Mouse (Mus musculus): ENCODE measurements at regions not wholly inside any gene's neighbourhood (a gene's known extent, or its start where the extent isn't known, plus 50 kb on each side); places are given as distances from the start of the nearest gene placed in this dataset.

DNA sequence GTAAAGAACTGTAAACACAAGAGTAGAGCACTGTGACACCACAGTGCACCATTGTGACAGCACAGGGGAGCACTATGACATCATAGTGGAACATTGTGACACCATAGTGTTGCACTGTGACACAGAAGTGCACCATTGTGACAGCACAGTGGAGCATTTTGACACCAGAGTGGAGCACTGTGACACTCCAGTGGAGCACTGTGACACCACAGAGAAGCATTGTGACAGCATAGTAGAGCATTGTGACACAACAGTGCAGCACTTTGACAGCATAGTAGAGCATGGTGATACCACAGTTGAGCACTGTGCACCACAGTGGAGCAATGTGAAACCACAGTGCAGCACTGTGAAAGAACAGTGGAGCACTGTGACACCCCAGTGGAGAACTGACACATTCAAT lies 2750.4 kb upstream of the Gm8797 start:
- ATAC-seq, result no peak

DNA sequence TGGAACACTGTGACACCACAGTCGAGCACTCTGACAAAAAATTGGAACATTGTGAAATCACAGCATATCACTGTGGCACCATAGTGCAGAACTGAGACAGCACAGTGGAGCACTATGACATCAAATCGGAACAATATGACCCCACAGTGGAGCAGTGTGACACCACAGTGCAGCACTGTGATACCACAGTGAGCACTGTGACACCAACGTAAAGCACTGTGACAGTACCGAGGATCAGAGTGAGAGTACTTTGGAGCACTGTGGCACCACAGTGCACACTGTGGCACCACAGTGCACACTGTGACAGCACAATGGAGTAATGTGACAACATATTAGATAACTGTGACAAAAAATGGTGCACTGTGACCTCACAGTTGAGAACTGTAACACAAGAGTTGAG lies 2749.4 kb upstream of the Gm8797 start:
- H3K4me2 ChIP-seq (ENCODE audit: low read length), result no peak overlapping the region
- H3K27ac ChIP-seq (ENCODE audit: low read length), result no peak overlapping the region
- no peaks in the 10 kb centered on the region for H3K27me3 ChIP-seq (ENCODE audit: control insufficient read depth, insufficient read depth, low read depth, low read length)
- no peak overlapping the region for H3K9ac ChIP-seq (ENCODE audit: low read depth, low read length)
- H3K4me1 ChIP-seq (ENCODE audit: control insufficient read depth, insufficient read depth, low read length), result no peaks in the 10 kb centered on the region
- no peak overlapping the region for H3K4me3 ChIP-seq (ENCODE audit: low read depth, low read length)
- WGBS, result 73% methylated on average over 4 of the region's 4 CpGs
- ATAC-seq, result no peak
- no peaks in the 10 kb centered on the region for H3K36me3 ChIP-seq (ENCODE audit: control insufficient read depth, insufficient read depth, low read length)
- H3K9me3 ChIP-seq (replicated peaks; ENCODE audit: control insufficient read depth, low read length, poor library complexity, severe bottlenecking), result peaks cover 26% of the 10 kb centered on the region

More for the DNA sequence above, 2750.4 kb upstream of the Gm8797 start:
- Histone ChIP-seq H3K27ac (ENCODE audit: low read length) (no peak overlapping the region), H3K4me2 (ENCODE audit: low read length) (no peak overlapping the region), H3K36me3 (ENCODE audit: control insufficient read depth, insufficient read depth, low read length) (no peaks in the 10 kb centered on the region), H3K9me3 (replicated peaks; ENCODE audit: control insufficient read depth, low read length, poor library complexity, severe bottlenecking) (peaks cover 26% of the 10 kb centered on the region), H3K9ac (ENCODE audit: low read depth, low read length) (no peak overlapping the region), H3K27me3 (ENCODE audit: control insufficient read depth, insufficient read depth, low read depth, low read length) (no peaks in the 10 kb centered on the region), H3K4me3 (ENCODE audit: low read depth, low read length) (no peak overlapping the region), H3K4me1 (ENCODE audit: control insufficient read depth, insufficient read depth, low read length) (no peaks in the 10 kb centered on the region)

DNA sequence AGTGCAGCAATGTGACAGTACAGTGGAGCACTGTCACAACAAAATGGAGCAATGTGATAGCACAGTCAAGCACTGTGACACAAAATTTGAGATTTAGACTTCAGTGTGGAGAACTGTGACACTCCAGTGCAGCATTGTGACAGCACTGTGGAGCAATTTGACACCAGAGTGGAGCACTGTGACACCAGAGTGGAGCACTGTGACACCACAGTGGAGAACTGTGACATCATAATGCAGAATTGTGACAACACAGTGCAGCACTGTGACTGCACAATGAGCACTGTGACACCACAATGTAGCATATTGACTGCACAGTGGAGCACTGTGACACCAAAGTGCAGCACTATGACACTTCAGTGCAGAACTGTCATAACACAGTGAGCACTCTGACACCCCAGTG lies 2749.0 kb upstream of the Gm8797 start:
- peak; percentile 68; the same call in 1 of the 2 replicates for ATAC-seq
- no peak overlapping the region for H3K27ac ChIP-seq (ENCODE audit: low read length)
- no peaks in the 10 kb centered on the region for H3K27me3 ChIP-seq (ENCODE audit: control insufficient read depth, insufficient read depth, low read depth, low read length)
- no peaks in the 10 kb centered on the region for H3K36me3 ChIP-seq (ENCODE audit: control insufficient read depth, insufficient read depth, low read length)
- no peaks in the 10 kb centered on the region for H3K4me1 ChIP-seq (ENCODE audit: control insufficient read depth, insufficient read depth, low read length)
- no peak overlapping the region for H3K4me3 ChIP-seq (ENCODE audit: low read depth, low read length)
- H3K9me3 ChIP-seq (replicated peaks; ENCODE audit: control insufficient read depth, low read length, poor library complexity, severe bottlenecking), result peaks cover 26% of the 10 kb centered on the region
- no peak overlapping the region for H3K9ac ChIP-seq (ENCODE audit: low read depth, low read length)
- no peak overlapping the region for H3K4me2 ChIP-seq (ENCODE audit: low read length)

DNA sequence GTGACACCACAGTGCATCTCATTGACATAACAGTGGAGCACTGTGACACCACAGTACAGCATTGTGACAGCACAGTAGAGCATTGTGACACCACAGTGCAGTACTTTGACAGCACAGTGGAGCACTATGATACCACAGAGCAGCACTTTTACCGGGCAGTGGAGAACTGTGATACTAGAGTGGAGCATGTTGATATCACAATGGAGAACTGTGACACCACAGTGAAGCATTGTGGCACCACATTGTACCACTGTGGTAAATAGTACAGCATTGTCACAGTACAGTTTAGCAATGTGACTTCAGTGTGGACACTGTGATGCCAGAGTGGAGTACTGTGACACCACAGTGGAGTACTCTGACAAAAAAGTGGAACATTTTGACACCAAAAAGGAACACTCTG lies 2747.2 kb upstream of the Gm8797 start:
- ATAC-seq, result no peak
- Histone ChIP-seq H3K4me2 (ENCODE audit: low read length) (no peak overlapping the region), H3K36me3 (ENCODE audit: control insufficient read depth, insufficient read depth, low read length) (no peaks in the 10 kb centered on the region), H3K4me1 (ENCODE audit: control insufficient read depth, insufficient read depth, low read length) (no peaks in the 10 kb centered on the region), H3K9ac (ENCODE audit: low read depth, low read length) (no peak overlapping the region), H3K9me3 (replicated peaks; ENCODE audit: control insufficient read depth, low read length, poor library complexity, severe bottlenecking) (peaks cover 28% of the 10 kb centered on the region), H3K4me3 (ENCODE audit: low read depth, low read length) (no peak overlapping the region), H3K27me3 (ENCODE audit: control insufficient read depth, insufficient read depth, low read depth, low read length) (no peaks in the 10 kb centered on the region), H3K27ac (ENCODE audit: low read length) (no peak overlapping the region)
- WGBS, result 77% methylated on average over 1 of the region's 1 CpGs

DNA sequence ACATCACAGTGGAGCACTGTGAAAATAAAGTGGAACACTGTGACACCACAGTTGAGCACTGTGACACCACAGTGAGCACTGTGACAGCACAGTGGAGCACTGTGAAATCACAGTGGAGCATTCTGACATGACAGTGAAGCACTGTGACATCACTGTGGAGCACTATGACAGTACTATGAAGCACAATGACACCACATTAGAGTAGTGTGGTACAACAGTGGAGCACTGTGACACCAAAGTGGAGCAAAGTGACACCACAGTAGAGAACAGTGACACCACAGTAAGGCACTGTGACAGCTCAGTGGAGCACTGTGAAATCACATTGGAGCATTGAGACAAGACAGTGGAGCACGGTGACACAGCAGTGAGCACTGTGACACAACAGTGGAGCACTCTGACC lies 2739.5 kb upstream of the Gm8797 start:
- 59% methylated on average over 1 of the region's 1 CpGs for WGBS

DNA sequence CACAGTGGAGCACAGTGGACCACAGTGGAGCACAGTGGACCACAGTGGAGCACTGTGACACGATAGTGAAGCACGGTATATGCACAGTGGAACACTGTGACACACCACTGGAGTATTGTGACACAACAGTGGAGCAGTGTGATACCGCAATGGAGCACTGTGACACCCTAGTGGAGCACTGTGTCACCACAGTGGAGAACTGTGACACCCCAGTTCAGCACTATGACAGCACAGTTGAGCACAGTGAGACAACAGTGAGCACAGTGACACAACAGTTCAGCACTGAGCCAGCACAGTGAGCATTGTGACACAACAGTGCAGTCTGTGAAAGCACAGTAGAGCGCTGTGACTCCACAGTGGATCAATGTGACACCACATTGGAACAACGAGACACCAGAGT lies 2737.7 kb upstream of the Gm8797 start:
- no peak overlapping the region for H3K27ac ChIP-seq (ENCODE audit: low read length)
- WGBS, result 83% methylated on average over 5 of the region's 5 CpGs
- H3K9me3 ChIP-seq (replicated peaks; ENCODE audit: control insufficient read depth, low read length, poor library complexity, severe bottlenecking), result peaks cover 44% of the 10 kb centered on the region
- H3K4me2 ChIP-seq (ENCODE audit: low read length), result no peak overlapping the region
- no peaks in the 10 kb centered on the region for H3K4me1 ChIP-seq (ENCODE audit: control insufficient read depth, insufficient read depth, low read length)
- no peak for ATAC-seq
- H3K27me3 ChIP-seq (ENCODE audit: control insufficient read depth, insufficient read depth, low read depth, low read length), result no peaks in the 10 kb centered on the region
- H3K4me3 ChIP-seq (ENCODE audit: low read depth, low read length), result no peak overlapping the region
- H3K36me3 ChIP-seq (ENCODE audit: control insufficient read depth, insufficient read depth, low read length), result no peaks in the 10 kb centered on the region
- no peak overlapping the region for H3K9ac ChIP-seq (ENCODE audit: low read depth, low read length)

More for the DNA sequence above, 2739.5 kb upstream of the Gm8797 start:
- no peak overlapping the region for H3K4me3 ChIP-seq (ENCODE audit: low read depth, low read length)
- H3K4me2 ChIP-seq (ENCODE audit: low read length), result no peak overlapping the region
- H3K4me1 ChIP-seq (ENCODE audit: control insufficient read depth, insufficient read depth, low read length), result no peaks in the 10 kb centered on the region
- no peaks in the 10 kb centered on the region for H3K36me3 ChIP-seq (ENCODE audit: control insufficient read depth, insufficient read depth, low read length)
- H3K9ac ChIP-seq (ENCODE audit: low read depth, low read length), result no peak overlapping the region
- H3K27ac ChIP-seq (ENCODE audit: low read length), result no peak overlapping the region
- H3K9me3 ChIP-seq (replicated peaks; ENCODE audit: control insufficient read depth, low read length, poor library complexity, severe bottlenecking), result peaks cover 37% of the 10 kb centered on the region
- no peak for ATAC-seq
- no peaks in the 10 kb centered on the region for H3K27me3 ChIP-seq (ENCODE audit: control insufficient read depth, insufficient read depth, low read depth, low read length)

DNA sequence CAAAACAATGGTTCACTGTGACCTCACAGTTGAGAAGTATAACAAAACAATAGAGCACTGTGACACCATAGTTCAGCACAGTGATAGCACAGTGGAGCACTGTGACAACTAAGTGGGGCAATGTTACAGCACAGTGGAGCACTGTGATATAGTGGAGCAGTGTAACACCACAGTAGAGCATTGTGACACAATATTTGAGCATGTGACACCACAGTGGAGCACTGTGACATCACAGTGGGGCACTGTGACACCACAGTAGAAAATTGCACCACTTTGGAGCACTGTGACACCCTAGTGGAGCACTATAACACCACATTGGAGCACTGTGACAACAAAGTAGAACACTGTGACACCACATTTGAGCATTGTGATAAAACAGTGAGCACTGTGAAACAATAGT lies 2735.6 kb upstream of the Gm8797 start:
- Histone ChIP-seq H3K4me1 (ENCODE audit: control insufficient read depth, insufficient read depth, low read length) (no peaks in the 10 kb centered on the region), H3K36me3 (ENCODE audit: control insufficient read depth, insufficient read depth, low read length) (no peaks in the 10 kb centered on the region), H3K4me2 (ENCODE audit: low read length) (no peak overlapping the region), H3K27ac (ENCODE audit: low read length) (no peak overlapping the region), H3K9me3 (replicated peaks; ENCODE audit: control insufficient read depth, low read length, poor library complexity, severe bottlenecking) (peaks cover 44% of the 10 kb centered on the region), H3K27me3 (ENCODE audit: control insufficient read depth, insufficient read depth, low read depth, low read length) (no peaks in the 10 kb centered on the region), H3K4me3 (ENCODE audit: low read depth, low read length) (no peak overlapping the region), H3K9ac (ENCODE audit: low read depth, low read length) (no peak overlapping the region)
- 0 out of 2 replicates have a peak, but pooled peaks have one; percentile 52 for ATAC-seq

DNA sequence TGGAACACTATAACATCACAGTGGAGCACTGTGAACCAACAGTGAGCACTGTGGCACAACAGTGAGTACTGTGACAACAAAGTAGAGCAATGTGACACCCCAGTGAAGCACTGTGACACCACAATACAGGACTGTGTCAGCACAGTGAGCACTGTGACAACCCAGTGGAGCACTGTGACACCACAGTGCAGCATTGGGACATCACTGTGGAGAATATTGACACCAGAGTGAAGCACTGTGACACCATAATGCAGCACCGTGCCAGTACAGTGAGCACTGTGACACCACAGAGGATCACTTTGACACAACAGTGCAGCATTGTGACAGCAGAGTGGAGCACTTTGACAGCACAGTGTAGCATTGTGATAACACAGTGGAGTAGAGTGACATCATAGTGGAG lies 2734.0 kb upstream of the Gm8797 start:
- Histone ChIP-seq H3K4me3 (ENCODE audit: low read depth, low read length) (no peak overlapping the region), H3K9ac (ENCODE audit: low read depth, low read length) (no peak overlapping the region), H3K9me3 (replicated peaks; ENCODE audit: control insufficient read depth, low read length, poor library complexity, severe bottlenecking) (peaks cover 38% of the 10 kb centered on the region), H3K4me2 (ENCODE audit: low read length) (no peak overlapping the region), H3K36me3 (ENCODE audit: control insufficient read depth, insufficient read depth, low read length) (no peaks in the 10 kb centered on the region), H3K27me3 (ENCODE audit: control insufficient read depth, insufficient read depth, low read depth, low read length) (no peaks in the 10 kb centered on the region), H3K27ac (ENCODE audit: low read length) (no peak overlapping the region), H3K4me1 (ENCODE audit: control insufficient read depth, insufficient read depth, low read length) (no peaks in the 10 kb centered on the region)
- WGBS, result 83% methylated on average over 1 of the region's 1 CpGs
- no peak for ATAC-seq

DNA sequence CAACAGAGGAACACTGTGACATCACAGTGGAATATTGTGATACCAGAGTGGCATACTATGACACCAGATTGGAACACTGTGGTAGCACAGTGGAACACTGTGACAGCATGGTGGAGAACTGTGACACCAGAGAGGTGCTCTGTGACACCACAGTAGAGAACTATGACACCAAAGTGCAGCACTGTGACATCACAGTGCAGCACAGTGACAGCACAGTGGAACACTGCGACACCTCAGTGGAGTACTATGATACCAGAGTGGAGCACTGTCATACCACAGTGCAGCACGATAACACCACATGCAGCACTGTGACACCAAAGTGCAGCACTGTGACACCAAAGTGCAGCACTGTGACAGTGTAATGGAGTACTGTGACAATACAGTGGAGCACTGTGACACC lies 2717.8 kb upstream of the Gm8797 start:
- no peak for ATAC-seq
- no peak overlapping the region for H3K27ac ChIP-seq (ENCODE audit: low read length)
- H3K9ac ChIP-seq (ENCODE audit: low read depth, low read length), result no peak overlapping the region
- H3K27me3 ChIP-seq (ENCODE audit: control insufficient read depth, insufficient read depth, low read depth, low read length), result no peaks in the 10 kb centered on the region
- 90% methylated on average over 2 of the region's 2 CpGs for WGBS
- H3K4me2 ChIP-seq (ENCODE audit: low read length), result no peak overlapping the region
- H3K4me1 ChIP-seq (ENCODE audit: control insufficient read depth, insufficient read depth, low read length), result no peaks in the 10 kb centered on the region
- H3K36me3 ChIP-seq (ENCODE audit: control insufficient read depth, insufficient read depth, low read length), result no peaks in the 10 kb centered on the region
- no peak overlapping the region for H3K4me3 ChIP-seq (ENCODE audit: low read depth, low read length)
- H3K9me3 ChIP-seq (replicated peaks; ENCODE audit: control insufficient read depth, low read length, poor library complexity, severe bottlenecking), result peaks cover 28% of the 10 kb centered on the region
